23 mouse cellular contexts compared by ENCODE assay signal in the genomic region with DNA sequence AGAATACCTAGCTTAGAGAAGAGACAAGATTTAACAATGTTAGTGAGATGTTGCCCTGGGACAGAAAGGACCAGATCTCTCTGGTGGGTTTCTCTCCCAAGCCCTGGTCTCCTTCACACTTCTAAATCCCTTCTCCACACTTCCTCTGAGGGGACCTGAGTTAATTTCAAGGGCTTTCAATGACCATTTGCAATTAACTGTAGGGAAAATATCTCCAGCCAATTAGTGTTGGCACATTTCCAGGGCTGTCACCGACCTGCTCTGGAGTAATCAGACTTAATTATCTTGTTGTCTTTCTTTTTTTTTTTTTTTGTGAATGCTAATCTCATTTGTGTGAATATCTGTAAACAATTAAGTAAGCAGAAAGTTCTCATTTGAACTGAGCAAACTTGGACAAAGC.
DNase-seq lines count a peak whose midpoint lies in the region; ATAC-seq lines count a peak whose summit lies in the region.
"Had no signal": no experiment of that assay in that cellular context is flagged by ENCODE, and none has a peak within 500 bp of the region (broad histone marks: within the 10 kb centered on the region; RNA-seq: fewer than 3 reads in every experiment).

No protein-coding gene starts in this region.

- peaks cover 4% of the 10 kb centered on the region; the same call in 1 of the 2 replicates for H3K9me3 ChIP-seq in forebrain, embryonic 13.5 days (replicated peaks)
- no peaks in the 10 kb centered on the region for H3K9me3 ChIP-seq in forebrain, embryonic 16.5 days (ENCODE audit: control insufficient read depth, low read length)
- H3K9me3 ChIP-seq in midbrain, embryonic 14.5 days (ENCODE audit: control insufficient read depth, low read length), result no peaks in the 10 kb centered on the region
- peaks cover 4% of the 10 kb centered on the region for H3K9me3 ChIP-seq in midbrain, embryonic 13.5 days
- H3K9me3 ChIP-seq in forebrain, embryonic 14.5 days (replicated peaks; ENCODE audit: control insufficient read depth, low read length), result 0 out of 2 replicates have a peak, but pooled peaks cover 2% of the 10 kb centered on the region
- H3K9me3 ChIP-seq: embryonic facial prominence, embryonic 15.5 days; intestine, embryonic 15.5 days had no signal

- H3K27ac ChIP-seq in forebrain, embryonic 13.5 days, result no peak overlapping the region
- H3K27ac ChIP-seq in forebrain, embryonic 16.5 days (ENCODE audit: low read length), result no peak overlapping the region
- H3K27ac ChIP-seq in midbrain, embryonic 14.5 days (replicated peaks; ENCODE audit: low read depth, low read length), result no peak overlapping the region
- no peak overlapping the region for H3K27ac ChIP-seq in midbrain, embryonic 13.5 days
- no peak overlapping the region for H3K27ac ChIP-seq in forebrain, embryonic 14.5 days (ENCODE audit: low read depth, low read length)
- H3K27ac ChIP-seq: embryonic facial prominence, embryonic 15.5 days; gastrocnemius, adult 2 months; hindbrain, embryonic 13.5 days; intestine, embryonic 15.5 days had no signal

- H3K36me3 ChIP-seq in forebrain, embryonic 13.5 days (ENCODE audit: poor library complexity, severe bottlenecking), result no peaks in the 10 kb centered on the region
- H3K36me3 ChIP-seq in forebrain, embryonic 16.5 days (ENCODE audit: control insufficient read depth, insufficient read depth), result no peaks in the 10 kb centered on the region
- no peaks in the 10 kb centered on the region for H3K36me3 ChIP-seq in midbrain, embryonic 14.5 days (ENCODE audit: control insufficient read depth, insufficient read depth, low read length)
- no peaks in the 10 kb centered on the region for H3K36me3 ChIP-seq in midbrain, embryonic 13.5 days
- H3K36me3 ChIP-seq in forebrain, embryonic 14.5 days (ENCODE audit: control insufficient read depth, insufficient read depth, low read length), result no peaks in the 10 kb centered on the region
- H3K36me3 ChIP-seq: embryonic facial prominence, embryonic 15.5 days; hindbrain, embryonic 13.5 days; intestine, embryonic 15.5 days had no signal

- no peak overlapping the region for H3K4me3 ChIP-seq in forebrain, embryonic 13.5 days
- H3K4me3 ChIP-seq in forebrain, embryonic 16.5 days (replicated peaks; ENCODE audit: low read length), result no peak overlapping the region
- no peak overlapping the region for H3K4me3 ChIP-seq in midbrain, embryonic 14.5 days (replicated peaks; ENCODE audit: low read depth, low read length)
- H3K4me3 ChIP-seq in midbrain, embryonic 13.5 days (replicated peaks), result no peak overlapping the region
- H3K4me3 ChIP-seq in forebrain, embryonic 14.5 days (ENCODE audit: low read depth, low read length), result no peak overlapping the region
- H3K4me3 ChIP-seq: embryonic facial prominence, embryonic 15.5 days; erythroblast, embryonic 14.5 days; gastrocnemius, adult 2 months; hindbrain, embryonic 13.5 days; intestine, embryonic 15.5 days had no signal

- DNase-seq in cerebellum, postnatal 10 days, result peak; percentile 27 to 29
- no peak for DNase-seq in cerebellum, postnatal 25 days
- DNase-seq in midbrain, embryonic 14.5 days, result peak; percentile 26
- DNase-seq in forebrain, embryonic 14.5 days (ENCODE audit: low spot score), result peak; percentile 82
- no peak for DNase-seq in B cell, adult 2 months
- DNase-seq: adrenal gland, adult 2 months; adrenal gland, postnatal 25 days; cerebellum, adult 2 months; embryo, embryonic 11 days; gastrocnemius, adult 2 months; gastrocnemius, postnatal 25 days; heart, postnatal 10 days; heart, postnatal 4 days; kidney, adult 18-20 months had no signal

- no peak overlapping the region for H3K4me2 ChIP-seq in forebrain, embryonic 13.5 days
- H3K4me2 ChIP-seq in forebrain, embryonic 16.5 days (ENCODE audit: low read length), result no peak overlapping the region
- no peak overlapping the region for H3K4me2 ChIP-seq in midbrain, embryonic 14.5 days (ENCODE audit: low read length)
- H3K4me2 ChIP-seq in midbrain, embryonic 13.5 days (replicated peaks), result no peak overlapping the region
- no peak overlapping the region for H3K4me2 ChIP-seq in forebrain, embryonic 14.5 days (ENCODE audit: low read length)
- H3K4me2 ChIP-seq: embryonic facial prominence, embryonic 15.5 days; hindbrain, embryonic 13.5 days; intestine, embryonic 15.5 days had no signal

- WGBS in forebrain, embryonic 13.5 days, result 17% methylated on average over 1 of the region's 1 CpGs
- 19% methylated on average over 1 of the region's 1 CpGs for WGBS in forebrain, embryonic 16.5 days
- WGBS in midbrain, embryonic 14.5 days, result 47% methylated on average over 1 of the region's 1 CpGs
- WGBS in midbrain, embryonic 13.5 days, result 65% methylated on average over 1 of the region's 1 CpGs
- WGBS in forebrain, embryonic 14.5 days, result 10% methylated on average over 1 of the region's 1 CpGs

- no peak overlapping the region for H3K9ac ChIP-seq in forebrain, embryonic 13.5 days
- H3K9ac ChIP-seq in forebrain, embryonic 16.5 days (replicated peaks; ENCODE audit: low read depth, low read length), result no peak overlapping the region
- H3K9ac ChIP-seq in midbrain, embryonic 14.5 days (replicated peaks; ENCODE audit: low read length), result no peak overlapping the region
- H3K9ac ChIP-seq in midbrain, embryonic 13.5 days (replicated peaks), result no peak overlapping the region
- H3K9ac ChIP-seq in forebrain, embryonic 14.5 days (ENCODE audit: low read length), result no peak overlapping the region
- H3K9ac ChIP-seq: embryonic facial prominence, embryonic 15.5 days; hindbrain, embryonic 13.5 days; intestine, embryonic 15.5 days had no signal

- H3K4me1 ChIP-seq in forebrain, embryonic 13.5 days, result peaks cover 13% of the 10 kb centered on the region
- H3K4me1 ChIP-seq in forebrain, embryonic 16.5 days (replicated peaks; ENCODE audit: control insufficient read depth, insufficient read depth, low read length), result peaks cover 3% of the 10 kb centered on the region; the same call in 1 of the 2 replicates
- H3K4me1 ChIP-seq in midbrain, embryonic 14.5 days (ENCODE audit: control insufficient read depth, insufficient read depth, low read length), result no peaks in the 10 kb centered on the region
- no peaks in the 10 kb centered on the region for H3K4me1 ChIP-seq in midbrain, embryonic 13.5 days (replicated peaks)
- H3K4me1 ChIP-seq in forebrain, embryonic 14.5 days (ENCODE audit: control insufficient read depth, insufficient read depth, low read length), result no peaks in the 10 kb centered on the region
- H3K4me1 ChIP-seq: embryonic facial prominence, embryonic 15.5 days; hindbrain, embryonic 13.5 days; intestine, embryonic 15.5 days had no signal

- peak; percentile 55; the same call in 1 of the 2 replicates for ATAC-seq in forebrain, embryonic 13.5 days
- no peak for ATAC-seq in forebrain, embryonic 16.5 days
- no peak for ATAC-seq in midbrain, embryonic 14.5 days (ENCODE audit: low FRiP score, low TSS enrichment)
- ATAC-seq in midbrain, embryonic 13.5 days, result no peak
- peak; percentile 23; the same call in 1 of the 2 replicates for ATAC-seq in forebrain, embryonic 14.5 days
- ATAC-seq: activated CD4-positive, CD25-positive, alpha-beta regulatory T cell, adult 4 months; intestine, embryonic 15.5 days; Patski had no signal

- no peaks in the 10 kb centered on the region for H3K27me3 ChIP-seq in forebrain, embryonic 13.5 days
- no peaks in the 10 kb centered on the region for H3K27me3 ChIP-seq in forebrain, embryonic 16.5 days (replicated peaks; ENCODE audit: control insufficient read depth, insufficient read depth, low read length)
- no peaks in the 10 kb centered on the region for H3K27me3 ChIP-seq in midbrain, embryonic 14.5 days (ENCODE audit: control insufficient read depth, insufficient read depth, low read length)
- H3K27me3 ChIP-seq in midbrain, embryonic 13.5 days, result no peaks in the 10 kb centered on the region
- H3K27me3 ChIP-seq in forebrain, embryonic 14.5 days (replicated peaks; ENCODE audit: control insufficient read depth, insufficient read depth, low read length), result no peaks in the 10 kb centered on the region
- H3K27me3 ChIP-seq: embryonic facial prominence, embryonic 15.5 days; hindbrain, embryonic 13.5 days; intestine, embryonic 15.5 days; Patski had no signal

Comparison
In these comparisons a context has a peak if more than half of its experiments do, and no peak if none do; other contexts are left out.
1. DNase-seq: peak in cerebellum, postnatal 10 days (2 of 2), midbrain, embryonic 14.5 days (single experiment) and forebrain, embryonic 14.5 days (single experiment); none in cerebellum, postnatal 25 days (0 of 2) and B cell, adult 2 months (0 of 2).
2. ATAC-seq: peak in forebrain, embryonic 13.5 days (single experiment) and forebrain, embryonic 14.5 days (single experiment); none in forebrain, embryonic 16.5 days (single experiment), midbrain, embryonic 14.5 days (single experiment) and midbrain, embryonic 13.5 days (single experiment).